In genomic region chr6:34189494-34189893, GRCm38 (mm10) we compare ENCODE assay signal across 22 mouse cellular contexts. TPM values are rescaled to one million over a fixed set of nuclear protein-coding genes. Genes with fewer than 3 reads are reported as not detected.
A peak's percentile ranks its signal among the peaks of the same experiment; 100 is the strongest.
DNase-seq lines count a peak whose midpoint lies in the region; ATAC-seq and TF ChIP-seq lines count a peak whose summit lies in the region.
"Had no signal": no experiment of that assay in that cellular context is flagged by ENCODE, and none has a peak within 500 bp of the region (broad histone marks: within the 10 kb centered on the region; RNA-seq: fewer than 3 reads in every experiment).

No protein-coding gene starts in this region.

- no peak overlapping the region for H3K4me3 ChIP-seq in ES-Bruce4 (ENCODE audit: low read depth, low read length)
- no peak overlapping the region for H3K4me3 ChIP-seq in MEL (ENCODE audit: control insufficient read depth in 1 of 2, insufficient read depth in 1 of 2, low read depth in 2 of 2, low read length in 2 of 2)
- H3K4me3 ChIP-seq in intestine, embryonic 16.5 days (ENCODE audit: low read length): no peak overlapping the region
- H3K4me3 ChIP-seq: forebrain, embryonic 15.5 days; heart, embryonic 13.5 days had no signal

- no peak for TF ChIP-seq RAD21 in MEL (IDR thresholded peaks at IDR 0.05; ENCODE audit: low read depth, low read length)

- H3K4me1 ChIP-seq in ES-Bruce4 (ENCODE audit: control insufficient read depth, insufficient read depth, low read length): peaks cover 3% of the 10 kb centered on the region
- H3K4me1 ChIP-seq in MEL (ENCODE audit: control insufficient read depth in 1 of 2, insufficient read depth in 2 of 2, low read length in 2 of 2): no peaks in the 10 kb centered on the region; a peak in 1 of 4 replicates
- no peaks in the 10 kb centered on the region for H3K4me1 ChIP-seq in intestine, embryonic 16.5 days (ENCODE audit: control insufficient read depth, insufficient read depth, low read length)

- no peak for TF ChIP-seq EP300 in ES-Bruce4 (IDR thresholded peaks at IDR 0.05; ENCODE audit: insufficient read depth, low read depth, low read length)
- no peak for TF ChIP-seq EP300 in MEL (IDR thresholded peaks at IDR 0.05; ENCODE audit: low read depth in 1 of 2, low read length in 2 of 2)

- H3K9me3 ChIP-seq in ES-Bruce4 (replicated peaks; ENCODE audit: control insufficient read depth, insufficient read depth, low read length, poor library complexity, severe bottlenecking) (peaks cover 30% of the 10 kb centered on the region), MEL (replicated peaks; ENCODE audit: insufficient read depth, low read length) (no peaks in the 10 kb centered on the region)
- H3K9me3 ChIP-seq in intestine, embryonic 16.5 days (ENCODE audit: control insufficient read depth, low read length): no peaks in the 10 kb centered on the region
- H3K9me3 ChIP-seq: forebrain, embryonic 15.5 days; heart, embryonic 13.5 days had no signal

- DNase-seq in 416B (ENCODE audit: low read depth) (peak; percentile 80), MEL (ENCODE audit: low read depth, low spot score) (peak; percentile 67), ZHBTc4 (ENCODE audit: low read depth, low spot score) (peak; percentile 65)
- DNase-seq in thymus, postnatal 25 days: no peak
- DNase-seq: adrenal gland, postnatal 10 days; adrenal gland, postnatal 36 days; cerebellum, adult 18-20 months; cerebellum, adult 9-10 months; cerebellum, postnatal 14 days; gastrocnemius, postnatal 25 days; heart, adult 18-20 months; heart, postnatal 14 days; heart, postnatal 4 days; kidney, adult 11 months had no signal

- no peaks in the 10 kb centered on the region for H3K27me3 ChIP-seq in ES-Bruce4 (ENCODE audit: control insufficient read depth, insufficient read depth, low read length, poor library complexity, severe bottlenecking)
- H3K27me3 ChIP-seq in MEL (ENCODE audit: control insufficient read depth in 1 of 2, insufficient read depth in 2 of 2, low read length in 2 of 2): no peaks in the 10 kb centered on the region; a peak in 1 of 4 replicates
- no peaks in the 10 kb centered on the region for H3K27me3 ChIP-seq in intestine, embryonic 16.5 days (replicated peaks; ENCODE audit: control insufficient read depth, insufficient read depth, low read length)
- H3K27me3 ChIP-seq: forebrain, embryonic 15.5 days; heart, embryonic 13.5 days had no signal

- peak overlapping the region; percentile 83 for H3K27ac ChIP-seq in ES-Bruce4 (ENCODE audit: insufficient read depth, low read length)
- H3K27ac ChIP-seq in MEL (ENCODE audit: control insufficient read depth, low read depth, low read length): no peak overlapping the region
- H3K27ac ChIP-seq in intestine, embryonic 16.5 days (ENCODE audit: low read length): no peak overlapping the region
- H3K27ac ChIP-seq: forebrain, embryonic 15.5 days; heart, embryonic 13.5 days; hindbrain, embryonic 14.5 days; hindbrain, postnatal 0 days had no signal

- H3K36me3 ChIP-seq in ES-Bruce4 (ENCODE audit: control insufficient read depth, insufficient read depth, low read length, poor library complexity, severe bottlenecking) (no peaks in the 10 kb centered on the region), MEL (ENCODE audit: control insufficient read depth in 1 of 2, insufficient read depth in 2 of 2, low read length in 2 of 2) (no peaks in the 10 kb centered on the region; a peak in 1 of 4 replicates)
- H3K36me3 ChIP-seq in intestine, embryonic 16.5 days (ENCODE audit: control insufficient read depth, insufficient read depth, low read length): no peaks in the 10 kb centered on the region
- H3K36me3 ChIP-seq: forebrain, embryonic 15.5 days; heart, embryonic 13.5 days had no signal

- H3K79me2 ChIP-seq in MEL (ENCODE audit: control insufficient read depth, insufficient read depth, low read length, poor library complexity): no peaks in the 10 kb centered on the region

- H3K4me2 ChIP-seq in intestine, embryonic 16.5 days (ENCODE audit: low read depth, low read length): no peak overlapping the region
- H3K4me2 ChIP-seq: forebrain, embryonic 15.5 days; heart, embryonic 13.5 days; hindbrain, embryonic 14.5 days had no signal

- TF ChIP-seq POLR2A in ES-Bruce4 (IDR thresholded peaks at IDR 0.05; ENCODE audit: insufficient read depth, low read length): no peak
- TF ChIP-seq POLR2A in MEL (IDR thresholded peaks at IDR 0.05; ENCODE audit: control insufficient read depth in 1 of 2, insufficient read depth in 1 of 2, low read depth in 1 of 2, low read length in 2 of 2, poor library complexity in 1 of 2): no peak

- no peak for TF ChIP-seq CTCF in ES-Bruce4 (IDR thresholded peaks at IDR 0.05; ENCODE audit: low read depth, low read length)
- no peak for TF ChIP-seq CTCF in MEL (IDR thresholded peaks at IDR 0.05 in 2 of 3, conservative IDR thresholded peaks at IDR 0.05 in 1 of 3; ENCODE audit: control insufficient read depth in 1 of 3, insufficient read depth in 1 of 3, low read depth in 2 of 3, low read length in 3 of 3, poor library complexity in 1 of 3, severe bottlenecking in 1 of 3)

- no peak overlapping the region for H3K9ac ChIP-seq in ES-Bruce4 (ENCODE audit: low read depth, poor library complexity, severe bottlenecking)
- no peak overlapping the region for H3K9ac ChIP-seq in MEL (ENCODE audit: control insufficient read depth, low read depth, low read length, poor library complexity, severe bottlenecking)
- H3K9ac ChIP-seq in intestine, embryonic 16.5 days (ENCODE audit: low read depth, low read length): no peak overlapping the region
- H3K9ac ChIP-seq: forebrain, embryonic 15.5 days; heart, embryonic 13.5 days; hindbrain, embryonic 14.5 days had no signal

- ATAC-seq in intestine, embryonic 16.5 days: no peak
- no peak for ATAC-seq in inflammation-experienced regulatory T-cells, adult 6 months
- ATAC-seq: CD4-positive, CD25-positive, alpha-beta regulatory T cell, adult 4 months; forebrain, embryonic 15.5 days; hindbrain, postnatal 0 days had no signal

- WGBS in intestine, embryonic 16.5 days: 80% methylated on average over 3 of the region's 3 CpGs

TF ChIP-seq in MEL, 35 proteins besides CTCF, POLR2A, EP300 and RAD21:
- TF ChIP-seq ETS1 (IDR thresholded peaks at IDR 0.05; ENCODE audit: low read depth, low read length): no peak
- TF ChIP-seq GATA1 (IDR thresholded peaks at IDR 0.05; ENCODE audit: low read depth, low read length): 0 out of 2 replicates have a peak, but pooled peaks have one; percentile 9

RNA-seq across cellular contexts. Expression of gene Slc35b4, which starts 12.6 kb away (rescaled TPM):
- polyA plus RNA-seq in ES-Bruce4 (2011; ENCODE audit: insufficient read depth, insufficient read length, low read depth, missing spikeins): 18.7 and 20.6 TPM in 2 replicates
- total RNA-seq in MEL (2012; rRNA removed): 5.4 and 6.1 TPM in 2 replicates
- 10 to 100 TPM in 1 of 2 experiments, not detected in 1; 10.7 TPM for polyA plus RNA-seq in MEL (2012; ENCODE audit: insufficient read depth in 1 of 2, insufficient read length in 2 of 2, low read depth in 1 of 2, low replicate concordance in 2 of 2, missing spikeins in 1 of 2)
- polyA plus RNA-seq in intestine, embryonic 16.5 days (2015; fragmentation: Nextera tagmentation; extraction: Ambion mirVana): 34.4 and 38.6 TPM in 2 replicates
- polyA plus RNA-seq in inflammation-experienced regulatory T-cells, adult 6 months (2017; shearing (Covaris generic)): 10 to 100 TPM; 28.3 to 31.6 (median 31.2) TPM
